ENCODE assay signal across 8 mouse cellular contexts in the genomic region with DNA sequence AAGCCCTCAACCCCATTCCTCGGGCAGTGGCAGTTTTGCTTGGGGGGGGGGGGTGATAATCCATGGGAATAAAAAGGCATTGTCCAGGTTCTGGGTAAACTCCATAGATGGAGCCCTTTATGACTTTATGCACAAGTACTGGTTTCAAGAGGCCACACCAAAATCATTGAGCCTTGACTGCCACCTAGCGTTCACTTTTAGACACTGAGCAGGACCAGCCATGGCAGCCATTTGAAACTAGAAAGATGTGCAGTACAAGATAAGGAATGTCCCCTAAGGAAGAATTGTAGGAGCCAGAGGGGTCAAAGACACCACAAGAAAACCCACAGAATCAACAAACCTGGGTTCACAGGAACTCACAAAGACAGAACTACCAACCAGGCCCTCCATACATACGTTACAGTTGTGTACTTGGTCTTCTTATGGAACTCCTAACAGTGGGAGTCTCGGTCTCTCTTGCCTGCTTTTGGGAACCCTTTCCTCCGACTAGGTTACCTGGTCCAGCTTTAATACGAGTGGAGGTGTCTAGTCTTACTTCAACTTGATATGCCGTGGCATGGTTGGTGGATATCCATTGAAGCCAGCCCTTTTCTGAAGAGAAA. TPM values are rescaled to one million over a fixed set of nuclear protein-coding genes. Genes with fewer than 3 reads are reported as not detected.
A peak's percentile ranks its signal among the peaks of the same experiment; 100 is the strongest.
DNase-seq lines count a peak whose midpoint lies in the region; ATAC-seq lines count a peak whose summit lies in the region.

No protein-coding gene starts in this region.

- 57% methylated on average over 7 of the region's 7 CpGs for WGBS in kidney, embryonic 14.5 days
- 58% methylated on average over 7 of the region's 7 CpGs for WGBS in limb, embryonic 12.5 days
- WGBS in midbrain, embryonic 16.5 days: 59% methylated on average over 7 of the region's 7 CpGs

- H3K27me3 ChIP-seq in kidney, embryonic 14.5 days (ENCODE audit: control insufficient read depth, insufficient read depth, low read length): no peaks in the 10 kb centered on the region
- no peaks in the 10 kb centered on the region for H3K27me3 ChIP-seq in limb, embryonic 12.5 days
- no peaks in the 10 kb centered on the region for H3K27me3 ChIP-seq in midbrain, embryonic 16.5 days (ENCODE audit: control insufficient read depth, insufficient read depth, low read depth, low read length)

- no peaks in the 10 kb centered on the region for H3K36me3 ChIP-seq in kidney, embryonic 14.5 days (ENCODE audit: control insufficient read depth, insufficient read depth, low read length)
- no peaks in the 10 kb centered on the region for H3K36me3 ChIP-seq in limb, embryonic 12.5 days
- H3K36me3 ChIP-seq in midbrain, embryonic 16.5 days (ENCODE audit: control insufficient read depth, insufficient read depth, low read length): no peaks in the 10 kb centered on the region

- H3K4me2 ChIP-seq in kidney, embryonic 14.5 days (replicated peaks; ENCODE audit: low read depth, low read length): no peak overlapping the region
- no peak overlapping the region for H3K4me2 ChIP-seq in limb, embryonic 12.5 days
- H3K4me2 ChIP-seq in midbrain, embryonic 16.5 days (ENCODE audit: low read length): no peak overlapping the region

- no peaks in the 10 kb centered on the region for H3K4me1 ChIP-seq in kidney, embryonic 14.5 days (ENCODE audit: control insufficient read depth, insufficient read depth, low read length)
- no peaks in the 10 kb centered on the region for H3K4me1 ChIP-seq in limb, embryonic 12.5 days (replicated peaks)
- no peaks in the 10 kb centered on the region for H3K4me1 ChIP-seq in midbrain, embryonic 16.5 days (ENCODE audit: control insufficient read depth, insufficient read depth, low read length)

- no peak overlapping the region for H3K27ac ChIP-seq in kidney, embryonic 14.5 days (ENCODE audit: low read depth, low read length)
- H3K27ac ChIP-seq in limb, embryonic 12.5 days: no peak overlapping the region
- no peak overlapping the region for H3K27ac ChIP-seq in midbrain, embryonic 16.5 days (ENCODE audit: low read length)

- DNase-seq in B cell, adult 2 months: peak; percentile 58 to 62
- DNase-seq in adrenal gland, adult 2 months: peak; percentile 61
- peak; percentile 59 for DNase-seq in embryo, embryonic 11.5 days (ENCODE audit: low read depth, low spot score)
- peak; percentile 35 to 55 for DNase-seq in gastrocnemius, postnatal 4 days (ENCODE audit: low spot score in 2 of 2)
- peak; percentile 21 to 30 for DNase-seq in spleen, postnatal 36 days (ENCODE audit: low spot score in 2 of 2)

- H3K4me3 ChIP-seq in kidney, embryonic 14.5 days (ENCODE audit: low read length): no peak overlapping the region
- no peak overlapping the region for H3K4me3 ChIP-seq in limb, embryonic 12.5 days (replicated peaks)
- H3K4me3 ChIP-seq in midbrain, embryonic 16.5 days (ENCODE audit: low read depth, low read length): no peak overlapping the region

- ATAC-seq in kidney, embryonic 14.5 days (ENCODE audit: low FRiP score, low TSS enrichment): peak; percentile 71
- peak; percentile 78; the same call in 1 of the 2 replicates for ATAC-seq in limb, embryonic 12.5 days (ENCODE audit: insufficient number of reproducible peaks, insufficient read depth, low FRiP score, low TSS enrichment, low read depth)
- ATAC-seq in midbrain, embryonic 16.5 days: peak; percentile 86

- H3K9me3 ChIP-seq in kidney, embryonic 14.5 days (ENCODE audit: control insufficient read depth, low read length): no peaks in the 10 kb centered on the region
- H3K9me3 ChIP-seq in limb, embryonic 12.5 days: no peaks in the 10 kb centered on the region
- H3K9me3 ChIP-seq in midbrain, embryonic 16.5 days (replicated peaks; ENCODE audit: control insufficient read depth, low read length, poor library complexity, severe bottlenecking): no peaks in the 10 kb centered on the region

- H3K9ac ChIP-seq in kidney, embryonic 14.5 days (ENCODE audit: low read depth, low read length): no peak overlapping the region
- H3K9ac ChIP-seq in limb, embryonic 12.5 days (replicated peaks): no peak overlapping the region
- no peak overlapping the region for H3K9ac ChIP-seq in midbrain, embryonic 16.5 days (ENCODE audit: low read depth, low read length)

RNA-seq across cellular contexts. Expression of a gene that starts 40.3 kb away (rescaled TPM):
- total RNA-seq in adrenal gland, adult 2 months (2021): not detected
- 0.02 and 0.10 TPM in 2 replicates for polyA plus RNA-seq in adrenal gland, adult 2 months (2012; rRNA removed)
- under 1 TPM; 0.26 to 0.29 TPM for total RNA-seq in gastrocnemius, postnatal 4 days (2021)
- polyA plus RNA-seq in kidney, embryonic 14.5 days (2014; fragmentation: Nextera tagmentation; extraction: Ambion mirVana): not detected in 2 replicates
- polyA plus RNA-seq in limb, embryonic 12.5 days (2016; fragmentation: Nextera tagmentation; extraction: Ambion mirVana): 0.06 and 0.11 TPM in 2 replicates
- 0.12 and 0.19 TPM in 2 replicates for polyA plus RNA-seq in midbrain, embryonic 16.5 days (2015; fragmentation: Nextera tagmentation; extraction: Ambion mirVana)
